Mouse (Mus musculus): Measurements from ENCODE around the gene Vsig2. TPM values are rescaled to one million over a fixed set of nuclear protein-coding genes. Genes with fewer than 3 reads are reported as not detected.

Gene Vsig2
- polyA plus RNA-seq, 1 experiment from 2014 or later, result 2.0 TPM

- Histone ChIP-seq H3K36me3 (peaks cover 33% of the 10 kb centered on the region), H3K9me3 (replicated peaks) (no peaks in the 10 kb centered on the region)
These were observed 20.1 kb upstream of the Vsig2 start for GRCm38 (mm10) chr9:37518991-37519390.

GRCm38 (mm10) chr9:37519995-37520394 is 19.1 kb upstream of the Vsig2 start:
- no peak overlapping the region for H3K9ac ChIP-seq
- no peak overlapping the region for H3K4me2 ChIP-seq (replicated peaks)
- H3K4me1 ChIP-seq, result no peaks in the 10 kb centered on the region
- H3K4me3 ChIP-seq (replicated peaks), result no peak overlapping the region
- H3K9me3 ChIP-seq (replicated peaks), result no peaks in the 10 kb centered on the region
- H3K27ac ChIP-seq (replicated peaks), result no peak overlapping the region
- ATAC-seq (ENCODE audit: insufficient number of reproducible peaks, low FRiP score, low TSS enrichment, low read depth), result no peak
- no peaks in the 10 kb centered on the region for H3K27me3 ChIP-seq
- H3K36me3 ChIP-seq, result peaks cover 39% of the 10 kb centered on the region
- 93% methylated on average over 2 of the region's 2 CpGs for WGBS

More at GRCm38 (mm10) chr9:37518991-37519390, 20.1 kb upstream of the Vsig2 start:
- Histone ChIP-seq H3K27me3 (no peaks in the 10 kb centered on the region), H3K27ac (replicated peaks) (no peak overlapping the region), H3K4me2 (replicated peaks) (no peak overlapping the region), H3K4me1 (no peaks in the 10 kb centered on the region), H3K9ac (no peak overlapping the region), H3K4me3 (replicated peaks) (no peak overlapping the region)
- WGBS, result 88% methylated on average over 8 of the region's 8 CpGs
- ATAC-seq (ENCODE audit: insufficient number of reproducible peaks, low FRiP score, low TSS enrichment, low read depth), result no peak

GRCm38 (mm10) chr9:37525461-37525860 is 13.6 kb upstream of the Vsig2 start:
- no peak overlapping the region for H3K9ac ChIP-seq
- no peak overlapping the region for H3K27ac ChIP-seq (replicated peaks)
- ATAC-seq (ENCODE audit: insufficient number of reproducible peaks, low FRiP score, low TSS enrichment, low read depth), result no peak
- peaks cover 46% of the 10 kb centered on the region for H3K27me3 ChIP-seq
- 86% methylated on average over 2 of the region's 2 CpGs for WGBS
- H3K4me1 ChIP-seq, result peaks cover 24% of the 10 kb centered on the region
- no peak overlapping the region for H3K4me2 ChIP-seq (replicated peaks)
- H3K36me3 ChIP-seq, result peaks cover 34% of the 10 kb centered on the region
- no peaks in the 10 kb centered on the region for H3K9me3 ChIP-seq (replicated peaks)
- no peak overlapping the region for H3K4me3 ChIP-seq (replicated peaks)

GRCm38 (mm10) chr9:37526443-37527395 is 12.3 kb upstream of the Vsig2 start:
- Histone ChIP-seq H3K27me3 (peaks cover 56% of the 10 kb centered on the region), H3K4me1 (peaks cover 34% of the 10 kb centered on the region), H3K9me3 (replicated peaks) (no peaks in the 10 kb centered on the region), H3K36me3 (peaks cover 26% of the 10 kb centered on the region), H3K4me3 (replicated peaks) (peak overlapping the region; percentile 25), H3K4me2 (replicated peaks) (0 out of 2 replicates have a peak overlapping the region, but pooled peaks have one; percentile 24), H3K27ac (replicated peaks) (no peak overlapping the region), H3K9ac (no peak overlapping the region)
- ATAC-seq (ENCODE audit: insufficient number of reproducible peaks, low FRiP score, low TSS enrichment, low read depth), result no peak
- WGBS, result 26% methylated on average over 21 of the region's 21 CpGs

GRCm38 (mm10) chr9:37527396-37528224 is 11.4 kb upstream of the Vsig2 start, which contains the start of gene Esam:
Gene Esam (plus strand): TSS chr9:37528078.
- Histone ChIP-seq H3K27me3 (peaks cover 56% of the 10 kb centered on the region), H3K36me3 (peaks cover 24% of the 10 kb centered on the region), H3K4me1 (peaks cover 34% of the 10 kb centered on the region), H3K9me3 (replicated peaks) (no peaks in the 10 kb centered on the region), H3K27ac (replicated peaks) (peak within 1 kb of the TSS; percentile 61), H3K4me3 (replicated peaks) (peak within 1 kb of the TSS; percentile 25), H3K9ac (no peak within 1 kb of the TSS), H3K4me2 (replicated peaks) (peak within 1 kb of the TSS; percentile 24)
- WGBS, result 7% methylated on average over 41 of the region's 41 CpGs
- no peak for ATAC-seq (ENCODE audit: insufficient number of reproducible peaks, low FRiP score, low TSS enrichment, low read depth)

GRCm38 (mm10) chr9:37528225-37528970 is 10.7 kb upstream of the Vsig2 start:
- Histone ChIP-seq H3K4me1 (peaks cover 34% of the 10 kb centered on the region), H3K27me3 (peaks cover 56% of the 10 kb centered on the region), H3K4me2 (replicated peaks) (0 out of 2 replicates have a peak overlapping the region, but pooled peaks have one; percentile 24), H3K27ac (replicated peaks) (0 out of 2 replicates have a peak overlapping the region, but pooled peaks have one; percentile 8), H3K9ac (no peak overlapping the region), H3K4me3 (replicated peaks) (peak overlapping the region; percentile 25), H3K9me3 (replicated peaks) (no peaks in the 10 kb centered on the region), H3K36me3 (peaks cover 18% of the 10 kb centered on the region; the same call in 1 of the 2 replicates)
- 20% methylated on average over 9 of the region's 9 CpGs for WGBS
- ATAC-seq (ENCODE audit: insufficient number of reproducible peaks, low FRiP score, low TSS enrichment, low read depth), result no peak

GRCm38 (mm10) chr9:37530031-37530887 is 8.8 kb upstream of the Vsig2 start:
- Histone ChIP-seq H3K9ac (peak overlapping the region; percentile 28; the same call in 1 of the 2 replicates), H3K9me3 (replicated peaks) (no peaks in the 10 kb centered on the region), H3K27ac (replicated peaks) (0 out of 2 replicates have a peak overlapping the region, but pooled peaks have one; percentile 45), H3K4me1 (peaks cover 34% of the 10 kb centered on the region), H3K36me3 (peaks cover 9% of the 10 kb centered on the region; the same call in 1 of the 2 replicates), H3K27me3 (peaks cover 56% of the 10 kb centered on the region), H3K4me3 (replicated peaks) (peak overlapping the region; percentile 36), H3K4me2 (replicated peaks) (peak overlapping the region; percentile 64)
- ATAC-seq (ENCODE audit: insufficient number of reproducible peaks, low FRiP score, low TSS enrichment, low read depth), result peak; percentile 43; the same call in 1 of the 2 replicates
- 1% methylated on average over 32 of the region's 32 CpGs for WGBS

- ATAC-seq (ENCODE audit: insufficient number of reproducible peaks, low FRiP score, low TSS enrichment, low read depth), result no peak; the same call in 1 of the 2 replicates
- Histone ChIP-seq H3K36me3 (peaks cover 3% of the 10 kb centered on the region; the same call in 1 of the 2 replicates), H3K9me3 (replicated peaks) (no peaks in the 10 kb centered on the region), H3K4me1 (peaks cover 34% of the 10 kb centered on the region), H3K27ac (replicated peaks) (no peak overlapping the region), H3K4me3 (replicated peaks) (peak overlapping the region; percentile 36), H3K9ac (peak overlapping the region; percentile 22; the same call in 1 of the 2 replicates), H3K4me2 (replicated peaks) (peak overlapping the region; percentile 64), H3K27me3 (peaks cover 54% of the 10 kb centered on the region)
- WGBS, result 4% methylated on average over 31 of the region's 31 CpGs
These were observed 8.0 kb upstream of the Vsig2 start for GRCm38 (mm10) chr9:37530888-37531705.

GRCm38 (mm10) chr9:37536851-37537250 is 2.2 kb upstream of the Vsig2 start:
- no peak overlapping the region for H3K9ac ChIP-seq
- H3K27ac ChIP-seq (replicated peaks), result no peak overlapping the region
- WGBS, result 78% methylated on average over 4 of the region's 4 CpGs
- ATAC-seq (ENCODE audit: insufficient number of reproducible peaks, low FRiP score, low TSS enrichment, low read depth), result no peak
- H3K4me2 ChIP-seq (replicated peaks), result no peak overlapping the region
- H3K4me1 ChIP-seq, result peaks cover 6% of the 10 kb centered on the region
- peaks cover 4% of the 10 kb centered on the region; the same call in 1 of the 2 replicates for H3K27me3 ChIP-seq
- no peaks in the 10 kb centered on the region for H3K36me3 ChIP-seq
- H3K4me3 ChIP-seq (replicated peaks), result no peak overlapping the region
- no peaks in the 10 kb centered on the region for H3K9me3 ChIP-seq (replicated peaks)

Measured in embryonic facial prominence, embryonic 15.5 days (tissue).